Mouse (Mus musculus) layer of hippocampus, adult 9-11 months (tissue): ENCODE data around the gene Kdm4b.

Source experiments
- DNase-seq: peaks from one replicate; pipeline ENCODE4 v3.0.0; 2022

The Kdm4b gene

DNA sequence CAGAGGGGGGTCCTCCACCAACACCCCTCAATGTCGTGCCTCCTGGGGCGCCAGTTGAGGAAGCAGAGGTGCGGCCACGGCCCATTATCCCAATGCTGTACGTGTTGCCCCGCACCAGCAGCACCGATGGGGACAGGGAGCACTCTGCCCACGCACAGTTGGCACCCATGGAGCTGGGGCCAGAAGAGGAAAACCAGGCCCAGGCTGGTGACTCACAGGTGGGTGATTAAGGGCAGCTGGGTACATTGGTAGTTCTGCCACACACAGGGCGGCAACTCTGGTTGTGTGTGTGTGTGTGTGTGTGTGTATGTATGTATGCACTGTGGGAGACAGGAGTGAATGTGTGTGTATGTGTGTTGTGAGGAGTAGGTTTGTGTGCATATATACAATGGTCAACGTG lies 68.0 kb downstream of the Kdm4b start:
- DNase-seq, result no peak

DNA sequence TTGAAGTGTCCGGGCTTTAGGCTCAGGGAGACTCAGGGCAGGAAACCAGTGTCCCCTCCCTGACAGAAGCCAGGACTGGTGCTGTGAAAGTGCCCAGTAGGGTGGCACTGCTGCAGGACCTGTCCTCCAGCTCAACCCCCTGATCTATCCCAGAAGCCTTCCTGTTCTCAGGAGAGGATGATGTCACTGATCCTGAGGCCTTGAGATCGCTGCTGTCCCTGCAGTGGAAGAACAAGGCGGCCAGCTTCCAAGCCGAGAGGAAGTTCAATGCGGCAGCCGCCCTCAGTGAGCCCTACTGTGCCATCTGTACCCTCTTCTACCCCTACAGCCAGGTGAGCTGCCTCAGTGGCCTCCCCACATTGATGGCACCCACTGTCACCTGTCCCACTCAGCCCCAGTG lies 70.2 kb downstream of the Kdm4b start:
- no peak for DNase-seq

DNA sequence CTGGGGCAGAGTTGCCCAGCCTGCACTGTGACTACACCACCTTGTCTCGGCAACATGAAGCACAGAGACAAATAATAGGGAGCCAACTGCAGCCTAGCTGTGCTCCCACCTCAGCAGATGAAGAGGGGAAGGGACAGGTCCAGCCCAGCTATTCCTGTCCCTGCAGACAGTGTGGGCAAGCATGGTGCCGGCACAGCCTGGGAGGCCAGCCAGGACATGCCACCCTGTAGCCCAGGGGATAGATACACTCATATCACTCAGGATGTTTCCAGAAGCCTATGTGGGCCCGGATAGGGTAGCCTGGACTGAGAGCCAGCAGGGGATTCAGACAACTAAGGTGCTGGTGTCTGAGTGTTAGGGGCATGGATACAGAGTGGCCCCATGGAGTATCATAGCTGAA lies 74.4 kb downstream of the Kdm4b start:
- no peak for DNase-seq

DNA sequence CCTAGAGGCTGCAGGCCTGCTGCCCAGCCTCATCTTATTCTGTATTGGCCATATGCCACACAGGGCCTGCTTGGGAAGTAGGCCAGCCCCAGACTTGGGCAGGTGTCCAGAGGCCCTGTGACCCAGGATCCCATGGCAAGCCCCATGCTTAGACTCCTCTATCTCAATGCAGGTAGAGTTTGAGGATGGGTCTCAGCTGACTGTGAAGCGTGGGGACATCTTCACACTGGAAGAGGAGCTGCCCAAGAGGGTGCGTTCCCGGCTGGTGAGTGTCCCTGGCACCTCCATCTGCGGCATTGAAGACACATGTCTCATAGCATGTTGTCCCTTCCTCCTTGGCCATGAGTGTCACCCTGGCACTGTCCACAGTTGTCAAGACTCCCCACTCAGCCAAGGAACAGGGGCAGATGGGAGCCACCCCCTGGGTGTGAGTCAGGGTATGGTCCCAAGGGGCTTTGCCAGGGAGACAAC lies 75.2 kb downstream of the Kdm4b start:
- no peak for DNase-seq

DNA sequence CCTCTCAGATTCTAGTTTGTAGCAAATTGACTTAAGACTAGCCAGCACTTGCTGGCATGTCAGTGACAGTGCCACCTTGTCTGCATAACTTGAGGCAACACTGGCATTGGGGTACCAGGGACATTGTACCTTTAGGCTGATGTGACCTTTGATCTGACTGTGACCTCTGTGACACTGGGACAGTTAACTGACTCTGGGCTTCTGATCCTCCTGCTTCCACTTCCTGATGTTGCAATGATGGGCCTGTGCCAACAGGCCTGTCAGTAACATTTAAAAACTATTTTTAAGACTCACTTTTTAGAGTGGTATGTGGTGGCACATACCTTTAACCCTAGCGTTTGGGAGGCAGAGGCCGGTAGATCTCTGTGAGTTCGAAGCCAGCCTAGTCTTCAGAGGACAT lies 79.5 kb downstream of the Kdm4b start:
- DNase-seq, result no peak

DNA sequence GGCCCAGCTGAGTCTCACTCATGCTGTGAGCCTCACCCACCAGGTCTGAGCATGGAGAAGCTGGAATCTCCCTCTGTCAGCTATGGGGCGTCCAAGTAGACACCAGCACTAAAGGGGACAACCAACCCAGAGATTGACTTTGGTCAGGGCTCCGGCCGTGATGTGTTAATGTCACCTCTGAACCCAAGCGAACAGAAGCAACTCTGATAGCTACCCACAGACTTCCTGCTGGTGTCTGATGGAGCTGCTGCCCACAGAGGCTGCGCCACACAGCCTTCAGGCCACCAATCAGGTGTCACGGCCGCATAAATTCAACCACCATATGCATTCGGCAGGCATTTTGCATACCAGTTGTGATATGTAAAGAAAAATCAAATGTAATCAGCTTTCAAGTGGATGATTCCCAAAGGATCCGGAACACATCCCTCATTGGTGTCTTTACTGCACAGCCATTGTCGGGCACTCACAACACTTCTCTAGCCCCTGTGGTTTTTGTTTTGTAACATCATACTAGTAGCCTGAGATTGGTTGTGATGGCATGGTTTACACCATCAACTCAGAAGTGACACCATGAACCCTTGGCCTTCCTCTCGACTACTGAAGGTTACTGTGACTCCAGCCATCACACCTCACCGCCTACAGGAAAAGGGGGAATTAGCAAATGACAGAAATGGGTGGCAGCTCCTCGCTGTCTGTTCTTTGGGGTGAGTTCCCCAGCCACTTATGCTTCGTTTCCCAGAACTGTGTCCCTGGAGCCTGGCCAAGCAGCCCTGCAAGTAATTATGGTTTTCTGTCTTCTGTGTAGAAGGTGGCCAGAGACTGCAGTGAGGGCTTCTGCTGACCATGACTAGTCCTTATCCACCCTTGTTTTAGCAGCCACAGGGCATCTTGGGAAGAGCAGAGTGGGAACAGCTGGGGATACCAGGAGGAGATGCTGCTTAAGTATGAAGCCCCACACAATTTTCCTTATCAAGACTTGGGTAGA lies 80.3 kb downstream of the Kdm4b start:
- DNase-seq, result no peak

DNA sequence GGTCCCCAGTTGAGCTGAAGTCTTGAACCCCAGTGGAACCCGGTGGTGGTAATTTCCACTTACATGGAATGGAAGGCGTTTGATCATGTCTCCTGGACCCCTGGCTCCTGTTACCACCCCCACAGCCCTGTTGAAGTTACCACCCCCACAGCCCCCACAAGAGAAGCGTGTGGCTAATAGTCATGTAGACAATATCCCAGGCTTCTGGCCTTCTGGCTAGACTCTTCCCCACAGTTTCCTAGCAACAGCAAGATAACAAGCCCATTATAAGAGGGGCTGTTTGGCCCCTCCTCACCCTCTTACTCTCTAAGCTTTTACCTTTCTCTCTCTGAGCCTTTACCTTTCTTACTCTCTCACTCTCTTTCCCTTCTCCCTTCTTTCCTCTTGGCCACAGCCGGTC lies 81.0 kb downstream of the Kdm4b start:
- no peak for DNase-seq

DNA sequence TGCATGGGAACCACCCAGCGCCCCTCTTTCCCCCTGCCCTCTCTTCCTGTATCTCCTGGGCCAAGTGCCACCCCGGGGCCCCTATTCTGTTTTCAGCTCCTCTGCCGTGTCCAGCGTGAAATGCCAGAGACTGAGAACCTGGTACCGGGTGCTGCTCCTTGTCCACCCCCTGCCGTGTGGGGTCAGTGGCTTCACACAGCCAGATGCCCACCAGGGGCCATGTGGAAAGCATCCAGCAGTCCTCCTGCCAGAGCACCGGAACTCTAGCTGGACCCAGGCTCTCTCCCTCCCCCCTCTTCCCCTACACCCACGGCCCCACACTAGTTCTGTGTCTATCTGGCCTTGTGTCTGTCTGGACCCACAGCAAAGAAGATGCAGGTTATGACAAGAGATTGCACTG lies 81.5 kb downstream of the Kdm4b start:
- no peak for DNase-seq

DNA sequence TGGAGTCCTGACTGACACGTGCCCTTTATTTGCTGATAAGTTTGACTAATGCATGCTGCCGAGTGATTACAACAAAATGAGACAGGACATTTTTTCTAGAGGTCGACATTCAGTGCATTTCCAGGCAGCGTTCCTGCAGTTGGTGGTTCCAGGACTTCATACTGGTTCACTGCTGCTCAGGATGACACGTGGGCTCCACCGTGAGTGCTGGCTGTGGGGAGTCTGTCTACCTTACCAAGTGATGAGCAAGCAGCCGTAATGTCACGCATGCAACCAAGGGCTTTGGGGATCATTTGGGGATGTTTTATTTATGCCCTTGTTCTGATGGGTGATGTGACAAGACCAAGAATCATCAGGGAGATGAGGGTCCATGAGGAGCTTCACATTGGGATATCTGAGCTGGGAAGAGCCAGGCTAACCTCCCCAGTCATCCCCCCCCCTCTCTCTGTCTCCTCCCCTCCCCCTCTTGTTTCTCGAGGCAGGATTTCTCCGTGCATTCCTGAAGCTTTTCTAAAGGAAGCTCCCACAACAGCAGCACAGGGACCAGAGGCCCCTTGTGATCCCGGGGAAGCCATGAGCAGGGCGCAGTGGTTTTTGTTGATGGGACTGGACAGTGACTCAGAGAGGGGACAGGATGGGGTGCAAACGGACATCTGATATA lies 83.2 kb downstream of the Kdm4b start:
- DNase-seq, result no peak

DNA sequence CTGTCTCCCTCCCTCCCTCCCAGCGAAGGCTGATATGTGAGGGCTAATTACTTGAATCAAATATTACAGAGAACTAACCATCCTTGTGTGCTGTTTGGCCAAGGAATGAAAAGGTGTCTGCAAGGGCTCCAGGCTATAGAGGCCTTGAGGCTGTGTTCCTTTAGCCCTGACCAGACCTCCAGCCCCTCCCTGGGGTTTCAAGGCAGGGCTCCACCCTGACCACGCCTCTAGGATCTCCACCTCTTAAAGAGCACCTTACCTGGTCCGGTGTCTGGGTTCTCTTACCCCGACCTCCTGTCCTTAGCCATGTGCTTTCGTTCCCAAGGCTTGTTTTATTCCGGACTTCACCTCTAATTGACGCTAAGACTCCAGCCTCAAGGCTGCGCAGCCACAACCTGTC lies 83.9 kb downstream of the Kdm4b start:
- no peak for DNase-seq

DNA sequence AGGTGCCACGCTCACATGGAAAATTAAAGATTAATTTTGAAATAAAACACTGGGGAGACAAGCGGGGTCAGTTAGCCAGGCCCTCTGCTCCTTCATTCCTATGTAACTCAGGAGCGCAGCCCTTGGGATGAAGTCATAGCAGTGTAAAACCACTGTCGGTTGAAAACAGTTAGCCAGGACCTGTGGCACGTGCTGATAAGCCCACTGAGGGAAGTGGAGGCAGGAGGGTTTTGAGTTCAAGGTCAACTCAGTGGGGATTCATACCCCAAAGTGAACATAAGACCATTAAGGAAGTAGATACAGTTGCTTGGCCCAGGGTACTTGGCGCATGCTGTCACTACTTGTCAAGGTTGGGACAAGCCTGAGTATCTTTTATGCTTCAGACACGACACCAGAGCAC lies 85.6 kb downstream of the Kdm4b start:
- DNase-seq, result no peak

DNA sequence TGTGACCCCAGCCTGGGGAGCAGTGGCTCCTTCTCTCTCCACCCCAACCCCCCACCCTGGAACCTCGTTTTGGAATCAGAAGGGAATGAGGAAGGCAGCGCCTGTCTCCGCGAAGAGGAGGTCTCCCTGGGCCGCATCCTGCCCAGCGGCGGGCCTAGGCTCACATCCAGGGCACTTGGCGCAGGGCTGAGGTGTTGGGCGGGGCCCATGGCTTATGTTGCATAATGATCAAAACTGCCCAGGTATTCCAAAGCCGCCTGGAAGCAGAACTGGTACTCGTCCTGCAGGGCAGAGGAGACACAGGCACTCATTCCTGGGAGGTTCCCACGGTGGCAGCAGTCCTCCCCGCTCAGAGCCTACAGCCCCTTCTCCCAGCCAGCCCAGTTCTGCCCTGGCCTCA lies 87.3 kb downstream of the Kdm4b start:
- DNase-seq, result no peak

DNA sequence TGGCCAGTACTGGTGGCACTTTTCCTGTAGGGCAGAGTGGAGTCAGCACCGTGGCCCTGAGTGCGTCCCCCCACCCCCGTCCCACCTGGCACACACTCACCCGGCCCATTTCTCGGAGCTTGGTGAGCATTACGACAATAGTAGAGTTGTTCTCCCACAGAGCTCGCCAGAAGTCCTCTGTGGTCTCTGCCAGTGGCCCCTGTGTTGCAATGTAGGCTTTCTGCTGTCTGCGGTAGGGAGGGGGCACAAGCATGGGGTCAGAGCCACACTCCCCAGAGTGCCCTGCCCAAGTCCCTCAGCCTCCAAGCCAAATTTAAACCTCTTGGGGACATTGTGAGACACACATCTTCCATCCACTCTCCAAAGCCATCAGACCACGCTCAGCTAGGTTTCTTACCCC lies 88.9 kb downstream of the Kdm4b start:
- DNase-seq, result no peak

DNA sequence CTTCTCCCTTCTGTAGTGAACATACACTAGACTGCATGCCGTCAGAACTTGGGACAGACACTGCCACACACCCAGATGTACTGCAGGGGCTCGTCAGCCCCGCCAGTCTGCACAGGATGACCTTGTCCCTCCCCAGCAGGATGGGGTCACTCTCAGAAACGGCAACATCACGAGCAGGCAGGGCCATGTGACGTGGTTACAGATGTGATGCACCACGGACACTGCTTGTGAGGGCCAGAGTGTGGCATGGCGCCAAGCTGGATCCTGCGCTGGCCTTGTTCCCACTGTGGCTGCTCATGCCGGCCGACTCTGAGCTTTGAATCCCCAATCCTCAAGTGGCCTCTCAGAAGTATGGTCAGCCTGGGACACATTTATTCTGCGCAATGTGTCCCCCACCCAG lies 92.4 kb downstream of the Kdm4b start:
- DNase-seq, result no peak

DNA sequence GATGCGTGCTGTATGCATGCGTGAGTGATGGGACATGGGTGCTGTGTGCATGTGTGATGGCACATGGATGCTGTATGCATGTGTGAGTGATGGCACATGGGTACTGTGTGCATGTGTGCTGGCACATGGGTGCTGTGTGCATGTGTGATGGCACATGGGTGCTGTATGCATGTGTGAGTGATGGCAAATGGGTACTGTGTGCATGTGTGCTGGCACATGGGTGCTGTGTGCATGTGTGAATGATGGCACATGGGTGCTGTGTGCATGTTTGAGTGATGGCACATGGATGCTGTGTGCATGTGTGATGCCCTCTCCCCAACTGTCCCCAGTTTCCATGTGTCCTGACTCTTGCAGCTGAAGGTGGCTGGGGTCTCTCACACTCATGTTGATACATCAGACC lies 94.2 kb downstream of the Kdm4b start:
- no peak for DNase-seq

DNA sequence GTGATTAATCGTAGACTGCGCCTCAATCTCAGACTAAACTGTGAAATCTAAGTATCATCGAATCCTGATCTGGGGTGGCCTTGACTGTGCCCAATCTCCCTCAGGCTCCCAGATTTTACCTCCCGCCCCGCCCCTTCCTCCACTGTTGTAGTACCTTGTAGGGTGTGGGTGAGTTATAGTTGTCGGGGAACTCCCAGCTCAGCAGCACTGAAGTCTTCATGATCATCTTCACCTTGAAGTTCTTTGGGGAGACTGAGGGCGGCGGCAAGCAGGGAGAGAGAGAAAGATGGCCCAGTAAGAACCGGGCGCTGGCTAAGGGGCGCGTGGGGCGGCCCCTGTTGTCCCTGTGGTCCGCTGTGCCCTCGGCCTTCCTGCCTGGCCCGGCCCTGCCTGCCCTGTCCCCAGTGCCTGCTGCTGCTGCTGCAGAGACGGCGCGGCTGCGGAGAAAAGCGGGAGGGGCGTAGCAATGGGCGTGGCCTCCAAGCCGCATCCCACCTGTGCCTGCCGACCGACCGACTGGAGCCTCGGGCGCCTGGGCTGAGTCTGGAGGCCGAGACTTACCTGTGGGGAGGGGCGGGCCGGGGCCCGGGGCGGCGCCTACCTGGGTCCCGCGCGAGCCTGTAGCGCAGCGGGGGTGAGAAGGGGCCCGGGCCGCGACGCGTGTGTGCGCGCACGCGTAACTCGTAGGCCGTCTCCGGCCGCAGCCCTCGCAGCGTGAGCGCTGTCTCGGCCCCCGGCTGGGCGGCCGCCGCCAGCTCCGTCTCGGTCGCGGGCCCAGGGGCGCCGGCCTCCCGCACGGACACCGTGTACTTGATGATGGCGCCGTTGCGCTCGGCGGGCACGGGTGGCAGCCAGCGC lies 99.1 kb downstream of the Kdm4b start:
- no peak for DNase-seq

DNA sequence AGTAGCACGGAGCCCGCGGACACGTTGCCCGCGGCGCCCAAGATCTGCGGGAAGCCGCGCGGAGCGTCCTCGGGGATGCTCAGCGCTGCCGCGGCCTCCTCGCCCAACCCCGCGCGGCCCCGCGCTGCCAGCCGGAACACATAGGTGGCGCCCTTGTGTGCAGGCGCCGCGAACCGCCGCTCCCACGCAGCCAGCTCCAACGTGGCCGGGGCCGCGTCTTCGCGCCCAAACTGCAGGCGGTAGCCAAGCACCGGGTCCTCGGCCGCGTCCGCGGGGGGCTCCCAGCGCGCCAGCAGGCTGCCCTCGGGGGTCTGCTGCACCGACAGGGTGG lies 99.7 kb downstream of the Kdm4b start:
- DNase-seq, result no peak

DNA sequence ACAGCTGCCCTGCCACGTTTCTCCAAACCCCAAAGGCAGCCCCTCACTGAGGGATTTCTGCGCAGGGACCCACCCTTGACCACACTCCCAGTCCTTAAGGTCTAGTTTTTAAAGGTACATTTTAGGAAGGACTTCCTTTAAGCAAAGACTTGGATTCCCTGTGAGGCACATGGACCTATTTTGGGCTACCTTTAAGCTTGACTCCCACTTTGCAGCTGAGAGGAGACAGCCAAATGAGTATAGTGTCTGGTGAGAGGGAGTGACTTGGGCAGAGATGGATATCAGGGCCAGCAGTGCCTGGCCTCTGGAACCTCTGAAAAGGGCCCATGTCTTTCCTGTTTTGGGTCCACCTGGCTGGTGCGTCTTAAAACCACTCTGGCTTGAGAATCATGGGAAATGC lies 100.1 kb downstream of the Kdm4b start:
- DNase-seq, result no peak

DNA sequence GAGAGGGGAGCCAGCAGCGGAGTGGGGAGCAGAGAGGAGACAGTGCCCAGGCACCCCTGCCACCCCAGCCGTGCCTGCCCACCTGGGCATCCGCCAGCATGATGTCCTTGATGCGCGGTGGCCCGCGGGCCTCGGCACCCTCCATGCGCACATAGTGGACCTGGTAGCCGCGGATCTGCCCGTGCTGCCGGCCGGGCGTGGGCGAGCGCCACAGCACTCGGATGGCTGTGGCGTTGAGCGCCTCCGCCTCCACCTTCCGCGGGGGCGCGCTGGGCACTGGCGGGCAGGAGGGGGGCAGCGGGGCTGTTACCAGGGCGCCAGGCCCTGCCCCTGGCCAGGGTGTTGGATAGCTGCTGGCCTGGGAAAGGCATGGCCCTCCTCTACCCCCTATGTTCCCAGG lies 102.0 kb downstream of the Kdm4b start:
- DNase-seq, result no peak

DNA sequence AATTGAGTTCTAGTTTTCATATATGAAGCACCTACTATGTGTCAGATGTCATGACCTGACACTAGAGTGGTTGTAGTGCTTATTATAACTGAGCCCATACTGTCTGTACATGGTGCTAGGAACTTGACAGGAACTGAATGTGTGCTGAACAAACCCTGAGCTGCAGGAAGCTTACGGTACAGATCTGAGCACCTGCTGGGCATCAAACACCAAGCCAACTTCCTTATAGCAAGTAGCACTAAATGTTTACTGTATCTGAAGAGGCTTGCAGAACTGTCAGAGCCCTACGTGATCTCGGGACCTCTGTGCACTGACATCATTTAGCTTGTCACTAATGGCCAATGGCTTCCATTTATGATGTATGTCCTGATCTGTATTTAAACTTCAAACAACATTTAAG lies 105.7 kb downstream of the Kdm4b start:
- no peak for DNase-seq

DNA sequence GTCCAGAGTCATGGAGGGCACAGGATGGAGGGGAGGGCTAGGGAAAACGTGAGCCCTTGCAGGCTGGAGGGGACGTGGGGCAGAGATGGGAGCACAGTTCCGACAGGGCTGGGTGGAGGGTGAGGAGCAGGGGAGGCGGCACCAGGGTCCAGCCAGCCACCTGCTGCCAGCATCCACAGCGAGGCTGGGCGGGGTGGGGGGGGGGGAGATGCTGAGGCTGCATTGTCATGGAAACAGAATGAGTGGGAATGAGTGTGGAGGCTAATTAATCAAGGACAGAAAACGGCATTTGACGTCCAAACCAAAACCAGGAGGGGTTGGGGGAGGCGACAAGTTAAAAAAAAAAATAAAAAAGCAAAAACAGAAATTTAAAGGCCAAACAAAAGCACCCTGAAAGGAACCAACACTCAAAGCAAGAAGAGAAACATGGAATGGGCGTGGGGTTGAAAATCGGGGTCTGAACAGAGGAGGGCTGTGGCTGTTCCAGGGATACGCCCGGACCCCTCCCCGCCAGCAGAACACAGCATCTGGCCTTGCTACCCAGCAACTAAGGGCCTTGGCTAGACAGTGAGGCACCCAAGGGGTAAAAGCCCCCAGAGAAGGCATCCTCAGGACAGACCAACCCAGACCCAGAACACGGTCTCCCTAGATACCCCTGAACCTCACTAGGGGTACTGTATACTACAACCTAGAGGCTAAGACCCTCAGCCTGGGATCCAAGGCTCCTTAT lies 114.0 kb downstream of the Kdm4b start:
- DNase-seq, result no peak

DNA sequence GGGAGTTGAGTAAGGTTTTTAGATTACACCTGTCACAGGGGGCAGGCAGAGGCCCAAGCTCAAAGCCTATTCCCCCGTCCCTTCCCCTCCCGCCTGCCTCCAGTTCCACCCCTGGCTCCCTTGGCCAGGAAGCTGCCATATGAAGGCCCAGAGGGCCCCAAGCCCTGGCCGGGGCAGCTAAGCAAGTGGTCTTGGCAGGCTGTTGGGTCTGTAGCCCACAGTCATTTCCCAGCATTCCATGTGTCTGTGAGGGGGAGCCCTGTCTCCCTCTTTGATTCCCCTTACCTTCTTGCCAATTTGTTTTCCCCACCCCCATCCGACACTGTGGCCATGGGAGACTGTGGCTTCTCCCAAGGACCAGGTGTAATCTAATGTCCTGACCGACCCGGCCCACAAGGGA lies 116.5 kb downstream of the Kdm4b start:
- DNase-seq, result no peak

DNA sequence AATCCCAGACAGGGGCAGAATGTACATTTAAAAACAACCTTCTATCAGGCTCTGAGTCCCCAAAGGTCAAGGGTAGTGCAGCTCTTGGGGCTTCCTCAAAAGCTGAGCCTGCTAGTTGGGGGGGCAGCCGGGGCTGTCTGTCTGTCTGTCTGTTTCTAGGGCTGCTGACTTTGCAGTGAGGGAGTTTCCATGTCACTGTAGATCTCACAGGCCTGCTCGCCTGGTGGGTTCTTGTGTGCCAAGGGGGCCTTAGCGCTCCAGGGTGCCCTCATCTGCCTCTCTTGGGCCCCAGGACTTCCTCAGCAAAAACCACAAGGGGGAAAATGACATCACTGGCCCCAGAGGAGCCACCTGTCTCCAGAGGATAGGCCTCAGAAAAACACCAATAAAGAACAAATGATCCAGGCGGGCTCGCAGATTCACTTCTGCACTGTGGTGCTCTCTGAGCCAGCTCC lies 117.5 kb downstream of the Kdm4b start:
- DNase-seq, result no peak
